Mouse (Mus musculus): Measurements from ENCODE around the gene Pcolce. TPM values are rescaled to one million over a fixed set of nuclear protein-coding genes. Genes with fewer than 3 reads are reported as not detected.

Gene Pcolce
- polyA plus RNA-seq (2012; fragmentation: generic; extraction: Trizol): 651 TPM
- long read RNA-seq, experiment 1, transcript Pcolce-201 (9 exons, 1,626 nt): major isoform, 1,032 of 1,199 reads
- long read RNA-seq, experiment 1, transcript Pcolce-209 (2 exons, 555 nt): minor isoform, 22 of 1,199 reads
- long read RNA-seq, experiment 1, transcript Pcolce-202 (10 exons, 1,585 nt): minor isoform, 5 of 1,199 reads
- long read RNA-seq, experiment 1, partial matches to known transcripts: 100 of 1,199 reads
- long read RNA-seq, experiment 1, other reads (novel, unspliced or antisense): 40 of 1,199 reads
- long read RNA-seq, experiment 2, transcript Pcolce-202 (10 exons, 1,585 nt): minor isoform, 6 of 1,746 reads
- long read RNA-seq, experiment 2, transcript Pcolce-201 (9 exons, 1,626 nt): major isoform, 1,635 of 1,746 reads
- long read RNA-seq, experiment 2, partial matches to known transcripts: 45 of 1,746 reads
- long read RNA-seq, experiment 2, other reads (novel, unspliced or antisense): 60 of 1,746 reads

GRCm38 (mm10) chr5:137613550-137613949 lies at the start of gene Pcolce:
TSS of gene Pcolce (minus strand) at chr5:137613784.
- TF ChIP-seq FOSL1 (IDR thresholded peaks at IDR 0.05; ENCODE audit: insufficient read depth, low read length, poor library complexity, severe bottlenecking) (no peak), CTCF (IDR thresholded peaks at IDR 0.05; ENCODE audit: control insufficient read depth, insufficient read depth, insufficient read length) (no peak), MYOG (IDR thresholded peaks at IDR 0.05; ENCODE audit: control insufficient read depth, extremely low read depth, insufficient read length) (no peak), USF1 (IDR thresholded peaks at IDR 0.05; ENCODE audit: low read depth) (no peak), MYOD1 (IDR thresholded peaks at IDR 0.05; ENCODE audit: control insufficient read depth, insufficient read length, low read depth) (no peak), CEBPB (IDR thresholded peaks at IDR 0.05; ENCODE audit: low read depth) (no peak), MAX (IDR thresholded peaks at IDR 0.05) (no peak)
- H3ac ChIP-seq (ENCODE audit: control insufficient read depth, insufficient read length, low read depth): peak within 1 kb of the TSS; percentile 10
- peaks cover 13% of the 10 kb centered on the region for H3K36me3 ChIP-seq (ENCODE audit: control insufficient read depth, insufficient read depth)
- H3K4me3 ChIP-seq (ENCODE audit: insufficient read depth, poor library complexity, severe bottlenecking): no peak within 1 kb of the TSS
- H3K27me3 ChIP-seq (ENCODE audit: control insufficient read depth, insufficient read depth, insufficient read length): no peaks in the 10 kb centered on the region
- peaks cover 22% of the 10 kb centered on the region for H3K79me3 ChIP-seq (ENCODE audit: low read depth)
- peaks cover 45% of the 10 kb centered on the region for H3K79me2 ChIP-seq (ENCODE audit: control insufficient read depth, insufficient read depth)

- no peaks in the 10 kb centered on the region for H3K27me3 ChIP-seq (ENCODE audit: control insufficient read depth, insufficient read depth, insufficient read length)
- no peaks in the 10 kb centered on the region for H3K79me2 ChIP-seq (ENCODE audit: control insufficient read depth, insufficient read depth)
- H3ac ChIP-seq (ENCODE audit: control insufficient read depth, insufficient read length, low read depth): no peak overlapping the region
- H3K4me3 ChIP-seq (ENCODE audit: insufficient read depth, poor library complexity, severe bottlenecking): no peak overlapping the region
- H3K36me3 ChIP-seq (ENCODE audit: control insufficient read depth, insufficient read depth): peaks cover 24% of the 10 kb centered on the region
- no peak for TF ChIP-seq MAX (IDR thresholded peaks at IDR 0.05)
- TF ChIP-seq CTCF (IDR thresholded peaks at IDR 0.05; ENCODE audit: control insufficient read depth, insufficient read depth, insufficient read length): no peak
- TF ChIP-seq CEBPB (IDR thresholded peaks at IDR 0.05; ENCODE audit: low read depth): no peak
- no peak for TF ChIP-seq MYOG (IDR thresholded peaks at IDR 0.05; ENCODE audit: control insufficient read depth, extremely low read depth, insufficient read length)
- no peak for TF ChIP-seq FOSL1 (IDR thresholded peaks at IDR 0.05; ENCODE audit: insufficient read depth, low read length, poor library complexity, severe bottlenecking)
- TF ChIP-seq USF1 (IDR thresholded peaks at IDR 0.05; ENCODE audit: low read depth): no peak
- no peak for TF ChIP-seq MYOD1 (IDR thresholded peaks at IDR 0.05; ENCODE audit: control insufficient read depth, insufficient read length, low read depth)
- H3K79me3 ChIP-seq (ENCODE audit: low read depth): no peaks in the 10 kb centered on the region
These were observed 49.5 kb upstream of the Pcolce start for GRCm38 (mm10) chr5:137663057-137663456.

GRCm38 (mm10) chr5:137660064-137660688 lies 46.6 kb upstream of the Pcolce start:
- Histone ChIP-seq H3ac (ENCODE audit: control insufficient read depth, insufficient read length, low read depth) (no peak overlapping the region), H3K79me3 (ENCODE audit: low read depth) (no peaks in the 10 kb centered on the region), H3K27me3 (ENCODE audit: control insufficient read depth, insufficient read depth, insufficient read length) (no peaks in the 10 kb centered on the region), H3K36me3 (ENCODE audit: control insufficient read depth, insufficient read depth) (peaks cover 16% of the 10 kb centered on the region), H3K79me2 (ENCODE audit: control insufficient read depth, insufficient read depth) (no peaks in the 10 kb centered on the region), H3K4me3 (ENCODE audit: insufficient read depth, poor library complexity, severe bottlenecking) (no peak overlapping the region)
- TF ChIP-seq CTCF (IDR thresholded peaks at IDR 0.05; ENCODE audit: control insufficient read depth, insufficient read depth, insufficient read length) (no peak), USF1 (IDR thresholded peaks at IDR 0.05; ENCODE audit: low read depth) (no peak), MAX (IDR thresholded peaks at IDR 0.05) (no peak), MYOG (IDR thresholded peaks at IDR 0.05; ENCODE audit: control insufficient read depth, extremely low read depth, insufficient read length) (no peak), CEBPB (IDR thresholded peaks at IDR 0.05; ENCODE audit: low read depth) (no peak), FOSL1 (IDR thresholded peaks at IDR 0.05; ENCODE audit: insufficient read depth, low read length, poor library complexity, severe bottlenecking) (no peak), MYOD1 (IDR thresholded peaks at IDR 0.05; ENCODE audit: control insufficient read depth, insufficient read length, low read depth) (no peak)

- no peaks in the 10 kb centered on the region for H3K79me3 ChIP-seq (ENCODE audit: low read depth)
- no peak overlapping the region for H3K4me3 ChIP-seq (ENCODE audit: insufficient read depth, poor library complexity, severe bottlenecking)
- TF ChIP-seq FOSL1 (IDR thresholded peaks at IDR 0.05; ENCODE audit: insufficient read depth, low read length, poor library complexity, severe bottlenecking): no peak
- peak; percentile 26 for TF ChIP-seq CTCF (IDR thresholded peaks at IDR 0.05; ENCODE audit: control insufficient read depth, insufficient read depth, insufficient read length)
- no peak for TF ChIP-seq CEBPB (IDR thresholded peaks at IDR 0.05; ENCODE audit: low read depth)
- no peak for TF ChIP-seq MAX (IDR thresholded peaks at IDR 0.05)
- TF ChIP-seq USF1 (IDR thresholded peaks at IDR 0.05; ENCODE audit: low read depth): no peak
- H3ac ChIP-seq (ENCODE audit: control insufficient read depth, insufficient read length, low read depth): no peak overlapping the region
- peaks cover 4% of the 10 kb centered on the region for H3K36me3 ChIP-seq (ENCODE audit: control insufficient read depth, insufficient read depth)
- no peaks in the 10 kb centered on the region for H3K27me3 ChIP-seq (ENCODE audit: control insufficient read depth, insufficient read depth, insufficient read length)
- H3K79me2 ChIP-seq (ENCODE audit: control insufficient read depth, insufficient read depth): no peaks in the 10 kb centered on the region
These were observed 43.4 kb upstream of the Pcolce start for GRCm38 (mm10) chr5:137656977-137657376.

- peaks cover 7% of the 10 kb centered on the region for H3K36me3 ChIP-seq (ENCODE audit: control insufficient read depth, insufficient read depth)
These were observed 41.2 kb upstream of the Pcolce start for GRCm38 (mm10) chr5:137654746-137655145.

More at GRCm38 (mm10) chr5:137654746-137655145, 41.2 kb upstream of the Pcolce start:
- no peak overlapping the region for H3ac ChIP-seq (ENCODE audit: control insufficient read depth, insufficient read length, low read depth)
- H3K4me3 ChIP-seq (ENCODE audit: insufficient read depth, poor library complexity, severe bottlenecking): no peak overlapping the region
- TF ChIP-seq CEBPB (IDR thresholded peaks at IDR 0.05; ENCODE audit: low read depth): no peak
- no peak for TF ChIP-seq CTCF (IDR thresholded peaks at IDR 0.05; ENCODE audit: control insufficient read depth, insufficient read depth, insufficient read length)
- TF ChIP-seq MYOD1 (IDR thresholded peaks at IDR 0.05; ENCODE audit: control insufficient read depth, insufficient read length, low read depth): no peak
- no peak for TF ChIP-seq MYOG (IDR thresholded peaks at IDR 0.05; ENCODE audit: control insufficient read depth, extremely low read depth, insufficient read length)
- TF ChIP-seq FOSL1 (IDR thresholded peaks at IDR 0.05; ENCODE audit: insufficient read depth, low read length, poor library complexity, severe bottlenecking): no peak
- TF ChIP-seq USF1 (IDR thresholded peaks at IDR 0.05; ENCODE audit: low read depth): no peak
- TF ChIP-seq MAX (IDR thresholded peaks at IDR 0.05): no peak
- H3K79me2 ChIP-seq (ENCODE audit: control insufficient read depth, insufficient read depth): no peaks in the 10 kb centered on the region
- no peaks in the 10 kb centered on the region for H3K27me3 ChIP-seq (ENCODE audit: control insufficient read depth, insufficient read depth, insufficient read length)
- H3K79me3 ChIP-seq (ENCODE audit: low read depth): no peaks in the 10 kb centered on the region
